Mouse (Mus musculus) heart, embryonic 14.5 days (tissue): ENCODE measurements at regions not wholly inside any gene's neighbourhood (a gene's known extent, or its start where the extent isn't known, plus 50 kb on each side); places are given as distances from the start of the nearest gene placed in this dataset.

Experiments used
- ATAC-seq: fragments of 200-750 bp; cut with Nextera tagmentation; 2 replicates; pipeline ENCODE4 v1.8.0; 2017; ENCODE audit warnings: low read depth, moderate TSS enrichment; ENCODE audit not compliant: insufficient number of reproducible peaks, insufficient read depth, low FRiP score
- H3K27ac ChIP-seq, 2 experiments: fragments of 200-500 bp in 1 of 2; fragments of 300-500 bp in 1 of 2; sonication (generic) in 1 of 2; replicated peaks in 1 of 2; 2 replicates each; pipeline ENCODE4 v1.5.1; 2012 to 2014; ENCODE audit warnings: low read depth in 2 of 2, low read length in 2 of 2, control low read depth in 1 of 2, mild to moderate bottlenecking in 1 of 2, mixed read lengths in 1 of 2; ENCODE audit not compliant: control insufficient read depth in 1 of 2, insufficient read depth in 1 of 2
- H3K27me3 ChIP-seq: fragments of 300-500 bp; sonication (generic); 2 replicates; pipeline ENCODE4 v1.6.1; 2014; ENCODE audit warnings: mild to moderate bottlenecking, low read length, control low read depth; ENCODE audit not compliant: control insufficient read depth, insufficient read depth
- H3K36me3 ChIP-seq: fragments of 300-500 bp; sonication (generic); 2 replicates; pipeline ENCODE4 v1.6.1; 2014; ENCODE audit warnings: mild to moderate bottlenecking, control low read depth, low read length, mixed read lengths; ENCODE audit not compliant: control insufficient read depth, insufficient read depth
- H3K4me1 ChIP-seq, 2 experiments: fragments of 200-500 bp in 1 of 2; fragments of 300-500 bp in 1 of 2; sonication (generic) in 1 of 2; 2 replicates each; pipeline ENCODE4 v1.6.1; 2012 to 2014; ENCODE audit warnings: low read length in 2 of 2, control low read depth in 1 of 2, mixed read lengths in 1 of 2; ENCODE audit not compliant: control insufficient read depth in 2 of 2, insufficient read depth in 2 of 2
- H3K4me2 ChIP-seq: fragments of 300-500 bp; sonication (generic); 2 replicates; pipeline ENCODE4 v1.6.1; 2014; ENCODE audit warnings: mild to moderate bottlenecking, low read length
- H3K4me3 ChIP-seq, 2 experiments: fragments of 200-500 bp in 1 of 2; fragments of 300-500 bp in 1 of 2; sonication (generic) in 1 of 2; 2 replicates each; pipeline ENCODE4 v1.5.1; 2012 to 2014; ENCODE audit warnings: low read length in 2 of 2, mild to moderate bottlenecking in 2 of 2, control low read depth in 1 of 2, low read depth in 1 of 2, moderate library complexity in 1 of 2; ENCODE audit not compliant: control insufficient read depth in 1 of 2, insufficient read depth in 1 of 2
- H3K9ac ChIP-seq: fragments of 300-500 bp; sonication (generic); 2 replicates; pipeline ENCODE4 v1.6.1; 2014; ENCODE audit warnings: mild to moderate bottlenecking, low read length
- H3K9me3 ChIP-seq: fragments of 300-500 bp; sonication (generic); 2 replicates; pipeline ENCODE4 v1.6.1; 2016; ENCODE audit warnings: low read length, control low read depth; ENCODE audit not compliant: control insufficient read depth
- WGBS: fragments of 180-500 bp; shearing (Covaris S2); extraction: QIAGEN DNeasy Blood & Tissue Kit; methylation state at CpG from one replicate; pipeline ENCODE4 v1.1.7; 2014; 5-methylcytosine and 5-hydroxymethylcytosine counted together

GRCm38 (mm10) chr9:30577243-30577642 lies 150.3 kb downstream of the Snx19 start:
- WGBS, result 61% methylated on average over 4 of the region's 4 CpGs

GRCm38 (mm10) chr9:30575531-30575930 lies 148.6 kb downstream of the Snx19 start:
- no peaks in the 10 kb centered on the region for H3K36me3 ChIP-seq
- H3K4me3 ChIP-seq, result no peak overlapping the region
- no peaks in the 10 kb centered on the region for H3K27me3 ChIP-seq
- WGBS, result 80% methylated on average over 3 of the region's 3 CpGs
- no peak overlapping the region for H3K27ac ChIP-seq
- H3K4me1 ChIP-seq, result peaks cover 13 to 28% of the 10 kb centered on the region in 2 experiments
- no peak overlapping the region for H3K9ac ChIP-seq
- no peak overlapping the region for H3K4me2 ChIP-seq
- ATAC-seq, result no peak
- no peaks in the 10 kb centered on the region for H3K9me3 ChIP-seq

More at GRCm38 (mm10) chr9:30577243-30577642, 150.3 kb downstream of the Snx19 start:
- Histone ChIP-seq H3K27me3 (no peaks in the 10 kb centered on the region), H3K27ac (peak overlapping the region in 1 of 2 experiments; percentile 46; a peak in 1 of 4 replicates), H3K36me3 (no peaks in the 10 kb centered on the region), H3K4me2 (no peak overlapping the region), H3K9ac (no peak overlapping the region), H3K4me3 (no peak overlapping the region), H3K9me3 (no peaks in the 10 kb centered on the region), H3K4me1 (peaks cover 13 to 25% of the 10 kb centered on the region in 2 experiments)
- ATAC-seq, result no peak

GRCm38 (mm10) chr9:30573294-30573693 lies 146.4 kb downstream of the Snx19 start:
- no peak for ATAC-seq
- H3K36me3 ChIP-seq, result no peaks in the 10 kb centered on the region
- H3K4me3 ChIP-seq, result no peak overlapping the region
- 17% methylated on average over 1 of the region's 1 CpGs for WGBS
- H3K27me3 ChIP-seq, result no peaks in the 10 kb centered on the region
- H3K9ac ChIP-seq, result no peak overlapping the region
- H3K27ac ChIP-seq, result peak overlapping the region in 1 of 2 experiments; percentile 20; a peak in 2 of 4 replicates
- H3K9me3 ChIP-seq, result no peaks in the 10 kb centered on the region
- peaks cover 13 to 28% of the 10 kb centered on the region in 2 experiments for H3K4me1 ChIP-seq
- no peak overlapping the region for H3K4me2 ChIP-seq

- Histone ChIP-seq H3K27me3 (no peaks in the 10 kb centered on the region), H3K4me1 (peaks cover 8 to 14% of the 10 kb centered on the region in 2 experiments), H3K9me3 (peaks cover 6% of the 10 kb centered on the region; the same call in 1 of the 2 replicates), H3K4me3 (no peak overlapping the region), H3K9ac (no peak overlapping the region), H3K36me3 (no peaks in the 10 kb centered on the region), H3K4me2 (no peak overlapping the region), H3K27ac (no peak overlapping the region)
- WGBS, result 11% methylated on average over 2 of the region's 2 CpGs
- no peak for ATAC-seq
Observed at GRCm38 (mm10) chr9:30571014-30571413, 144.1 kb downstream of the Snx19 start.

- WGBS, result 68% methylated on average over 3 of the region's 3 CpGs
- no peaks in the 10 kb centered on the region for H3K27me3 ChIP-seq
- ATAC-seq, result no peak
- no peak overlapping the region for H3K4me3 ChIP-seq
- H3K4me2 ChIP-seq, result no peak overlapping the region
- 0 out of 4 replicates have a peak, but pooled peaks cover 2 to 4% of the 10 kb centered on the region in 2 experiments for H3K4me1 ChIP-seq
- peaks cover 6% of the 10 kb centered on the region; the same call in 1 of the 2 replicates for H3K9me3 ChIP-seq
- H3K9ac ChIP-seq, result no peak overlapping the region
- H3K36me3 ChIP-seq, result no peaks in the 10 kb centered on the region
- H3K27ac ChIP-seq, result 0 out of 4 replicates have a peak overlapping the region, but pooled peaks of 1 of the 2 experiments have one; percentile 11
Observed at GRCm38 (mm10) chr9:30564765-30565680, 138.1 kb downstream of the Snx19 start.

GRCm38 (mm10) chr9:30563399-30563798 lies 136.5 kb downstream of the Snx19 start:
- H3K27me3 ChIP-seq, result no peaks in the 10 kb centered on the region
- peaks cover 6% of the 10 kb centered on the region; the same call in 1 of the 2 replicates for H3K9me3 ChIP-seq
- no peak for ATAC-seq
- no peak overlapping the region for H3K4me3 ChIP-seq
- no peak overlapping the region for H3K27ac ChIP-seq
- no peaks in the 10 kb centered on the region for H3K36me3 ChIP-seq
- no peak overlapping the region for H3K4me2 ChIP-seq
- WGBS, result 57% methylated on average over 5 of the region's 5 CpGs
- H3K9ac ChIP-seq, result no peak overlapping the region
- H3K4me1 ChIP-seq, result 0 out of 4 replicates have a peak, but pooled peaks cover 2 to 4% of the 10 kb centered on the region in 2 experiments

GRCm38 (mm10) chr9:30554908-30555307 lies 128.0 kb downstream of the Snx19 start:
- WGBS, result 65% methylated on average over 2 of the region's 2 CpGs
- no peak for ATAC-seq
- H3K27me3 ChIP-seq, result no peaks in the 10 kb centered on the region

More at GRCm38 (mm10) chr9:30554908-30555307, 128.0 kb downstream of the Snx19 start:
- Histone ChIP-seq H3K9me3 (no peaks in the 10 kb centered on the region), H3K9ac (no peak overlapping the region), H3K4me3 (no peak overlapping the region), H3K36me3 (no peaks in the 10 kb centered on the region), H3K27ac (no peak overlapping the region), H3K4me2 (no peak overlapping the region), H3K4me1 (no peaks in the 10 kb centered on the region)
